Mouse (Mus musculus) embryonic facial prominence, embryonic 10.5 days (tissue): ENCODE measurements around the gene Rab27a. TPM values are rescaled to one million over a fixed set of nuclear protein-coding genes. Genes with fewer than 3 reads are reported as not detected.

ENCODE experiments used
- DNase-seq: peaks from one replicate; pipeline ENCODE4 v3.0.0-alpha.2; 2017; ENCODE audit warnings: low spot score
- H3K27ac ChIP-seq: fragments of 300-500 bp; sonication (generic); replicated peaks from 2 replicates; pipeline ENCODE4 v1.5.1; 2016; ENCODE audit warnings: mild to moderate bottlenecking
- H3K27me3 ChIP-seq: fragments of 300-500 bp; sonication (generic); replicated peaks from 2 replicates; pipeline ENCODE4 v1.6.1; 2016; ENCODE audit warnings: low read depth, mild to moderate bottlenecking; ENCODE audit not compliant: poor library complexity, severe bottlenecking
- H3K36me3 ChIP-seq: fragments of 300-500 bp; sonication (generic); replicated peaks from 2 replicates; pipeline ENCODE4 v1.6.1; 2016; ENCODE audit warnings: mild to moderate bottlenecking, moderate library complexity
- H3K4me1 ChIP-seq: fragments of 300-500 bp; sonication (generic); 2 replicates; pipeline ENCODE4 v1.6.1; 2016
- H3K4me3 ChIP-seq: fragments of 300-500 bp; sonication (generic); 2 replicates; pipeline ENCODE4 v1.5.1; 2016; ENCODE audit warnings: mild to moderate bottlenecking, moderate library complexity
- H3K9me3 ChIP-seq: fragments of 300-500 bp; sonication (generic); 2 replicates; pipeline ENCODE4 v1.6.1; 2016; ENCODE audit warnings: mild to moderate bottlenecking
- WGBS: fragments of 180-500 bp; shearing (Covaris S2); methylation state at CpG from one replicate; pipeline ENCODE4 v1.1.7; 2016; 5-methylcytosine and 5-hydroxymethylcytosine counted together
- polyA plus RNA-seq: library from polyadenylated mRNA; unstranded; fragments of >200 nt; fragmentation: Nextera tagmentation; extraction: Ambion mirVana; gene quantifications from 2 replicates; pipeline ENCODE4 v1.2.1, GENCODE M21; 2016

The Rab27a gene
- 3.0 and 5.3 TPM in 2 replicates for polyA plus RNA-seq

GRCm38 (mm10) chr9:73044146-73045079 is at the start of gene Rab27a:
Rab27a (plus strand) TSS chr9:73044854.
- Histone ChIP-seq H3K4me1 (peaks cover 37% of the 10 kb centered on the region), H3K27me3 (peaks cover 11% of the 10 kb centered on the region), H3K4me3 (peak within 1 kb of the TSS; percentile 59), H3K9me3 (no peaks in the 10 kb centered on the region), H3K27ac (peak within 1 kb of the TSS; percentile 20), H3K36me3 (no peaks in the 10 kb centered on the region)
- DNase-seq, result peak; percentile 85
- WGBS, result 1% methylated on average over 41 of the region's 41 CpGs

- no peak for DNase-seq
- no peaks in the 10 kb centered on the region for H3K4me1 ChIP-seq
- no peaks in the 10 kb centered on the region for H3K27me3 ChIP-seq
- H3K9me3 ChIP-seq, result no peaks in the 10 kb centered on the region
- no peak overlapping the region for H3K27ac ChIP-seq
- H3K36me3 ChIP-seq, result no peaks in the 10 kb centered on the region
- H3K4me3 ChIP-seq, result no peak overlapping the region
Measured at GRCm38 (mm10) chr9:72996167-72996566, 48.5 kb upstream of the Rab27a start.

GRCm38 (mm10) chr9:72996806-72997205 is 47.8 kb upstream of the Rab27a start:
- no peak overlapping the region for H3K27ac ChIP-seq
- DNase-seq, result no peak
- WGBS, result 61% methylated on average over 7 of the region's 7 CpGs
- H3K36me3 ChIP-seq, result no peaks in the 10 kb centered on the region
- no peaks in the 10 kb centered on the region for H3K9me3 ChIP-seq
- no peak overlapping the region for H3K4me3 ChIP-seq
- no peaks in the 10 kb centered on the region for H3K4me1 ChIP-seq
- H3K27me3 ChIP-seq, result no peaks in the 10 kb centered on the region

GRCm38 (mm10) chr9:73000487-73000886 is 44.2 kb upstream of the Rab27a start:
- Histone ChIP-seq H3K4me3 (no peak overlapping the region), H3K36me3 (peaks cover under 1% of the 10 kb centered on the region; the same call in 1 of the 2 replicates), H3K4me1 (no peaks in the 10 kb centered on the region), H3K27ac (no peak overlapping the region), H3K9me3 (no peaks in the 10 kb centered on the region), H3K27me3 (no peaks in the 10 kb centered on the region)
- WGBS, result 68% methylated on average over 2 of the region's 2 CpGs
- no peak for DNase-seq

GRCm38 (mm10) chr9:73001314-73002011 is 43.2 kb upstream of the Rab27a start:
- no peak overlapping the region for H3K4me3 ChIP-seq
- peaks cover 10% of the 10 kb centered on the region for H3K36me3 ChIP-seq
- no peak for DNase-seq
- 86% methylated on average over 13 of the region's 13 CpGs for WGBS
- no peaks in the 10 kb centered on the region for H3K9me3 ChIP-seq
- H3K4me1 ChIP-seq, result no peaks in the 10 kb centered on the region
- no peaks in the 10 kb centered on the region for H3K27me3 ChIP-seq
- H3K27ac ChIP-seq, result no peak overlapping the region

- whole genome bisulfite sequencing, result 78% methylated on average over 3 of the region's 3 CpGs
- peaks cover 10% of the 10 kb centered on the region for H3K36me3 ChIP-seq
- no peaks in the 10 kb centered on the region for H3K4me1 ChIP-seq
- no peak for DNase-seq
- H3K27ac ChIP-seq, result no peak overlapping the region
- no peaks in the 10 kb centered on the region for H3K27me3 ChIP-seq
- no peaks in the 10 kb centered on the region for H3K9me3 ChIP-seq
- no peak overlapping the region for H3K4me3 ChIP-seq
Measured at GRCm38 (mm10) chr9:73002177-73002576, 42.5 kb upstream of the Rab27a start.

GRCm38 (mm10) chr9:73004076-73004475 is 40.6 kb upstream of the Rab27a start:
- H3K4me1 ChIP-seq, result no peaks in the 10 kb centered on the region
- H3K9me3 ChIP-seq, result no peaks in the 10 kb centered on the region
- peaks cover 10% of the 10 kb centered on the region for H3K36me3 ChIP-seq
- no peak overlapping the region for H3K27ac ChIP-seq
- 84% methylated on average over 8 of the region's 8 CpGs for WGBS
- no peak for DNase-seq
- no peaks in the 10 kb centered on the region for H3K27me3 ChIP-seq
- no peak overlapping the region for H3K4me3 ChIP-seq

- Histone ChIP-seq H3K27ac (no peak overlapping the region), H3K4me1 (no peaks in the 10 kb centered on the region), H3K36me3 (peaks cover 10% of the 10 kb centered on the region), H3K27me3 (no peaks in the 10 kb centered on the region), H3K9me3 (no peaks in the 10 kb centered on the region), H3K4me3 (no peak overlapping the region)
- WGBS, result 91% methylated on average over 6 of the region's 6 CpGs
- DNase-seq, result no peak
Measured at GRCm38 (mm10) chr9:73005106-73005505, 39.5 kb upstream of the Rab27a start.

GRCm38 (mm10) chr9:73006175-73006574 is 38.5 kb upstream of the Rab27a start:
- H3K9me3 ChIP-seq, result no peaks in the 10 kb centered on the region
- H3K27ac ChIP-seq, result no peak overlapping the region
- H3K27me3 ChIP-seq, result no peaks in the 10 kb centered on the region
- DNase-seq, result no peak
- H3K4me1 ChIP-seq, result no peaks in the 10 kb centered on the region
- H3K36me3 ChIP-seq, result peaks cover 16% of the 10 kb centered on the region
- H3K4me3 ChIP-seq, result no peak overlapping the region
- 91% methylated on average over 3 of the region's 3 CpGs for WGBS

GRCm38 (mm10) chr9:73008384-73008783 is 36.3 kb upstream of the Rab27a start:
- Histone ChIP-seq H3K27me3 (no peaks in the 10 kb centered on the region), H3K27ac (no peak overlapping the region), H3K4me1 (no peaks in the 10 kb centered on the region), H3K4me3 (no peak overlapping the region), H3K9me3 (no peaks in the 10 kb centered on the region), H3K36me3 (peaks cover 31% of the 10 kb centered on the region)
- no peak for DNase-seq
- whole genome bisulfite sequencing, result 72% methylated on average over 3 of the region's 3 CpGs

- WGBS, result 86% methylated on average over 4 of the region's 4 CpGs
- H3K4me3 ChIP-seq, result no peak overlapping the region
- H3K27me3 ChIP-seq, result no peaks in the 10 kb centered on the region
- H3K27ac ChIP-seq, result no peak overlapping the region
- no peaks in the 10 kb centered on the region for H3K9me3 ChIP-seq
- DNase-seq, result no peak
- peaks cover 64% of the 10 kb centered on the region for H3K36me3 ChIP-seq
- H3K4me1 ChIP-seq, result no peaks in the 10 kb centered on the region
Measured at GRCm38 (mm10) chr9:73012629-73013028, 32.0 kb upstream of the Rab27a start.

- no peaks in the 10 kb centered on the region for H3K27me3 ChIP-seq
- 92% methylated on average over 13 of the region's 13 CpGs for whole genome bisulfite sequencing
- H3K27ac ChIP-seq, result no peak overlapping the region
- no peaks in the 10 kb centered on the region for H3K9me3 ChIP-seq
- H3K4me1 ChIP-seq, result no peaks in the 10 kb centered on the region
- no peak overlapping the region for H3K4me3 ChIP-seq
- no peak for DNase-seq
- H3K36me3 ChIP-seq, result peaks cover 85% of the 10 kb centered on the region
Measured at GRCm38 (mm10) chr9:73014724-73015123, 29.9 kb upstream of the Rab27a start.

GRCm38 (mm10) chr9:73019841-73020240 is 24.8 kb upstream of the Rab27a start:
- no peaks in the 10 kb centered on the region for H3K4me1 ChIP-seq
- H3K27me3 ChIP-seq, result no peaks in the 10 kb centered on the region
- 90% methylated on average over 10 of the region's 10 CpGs for WGBS
- H3K27ac ChIP-seq, result no peak overlapping the region
- no peaks in the 10 kb centered on the region for H3K9me3 ChIP-seq
- DNase-seq, result no peak
- peaks cover 77% of the 10 kb centered on the region for H3K36me3 ChIP-seq
- no peak overlapping the region for H3K4me3 ChIP-seq
